Mouse (Mus musculus) heart, adult 10 weeks (tissue): Measurements from ENCODE around the gene Zfp330. TPM values are rescaled to one million over a fixed set of nuclear protein-coding genes. Genes with fewer than 3 reads are reported as not detected.

ENCODE experiments used
- polyA plus RNA-seq: library from polyadenylated mRNA; stranded (reverse); fragments of 350-450 nt; fragmentation: Illumina TruSeq; extraction: RNeasy Lipid Tissue Mini Kit (QIAGEN cat#74804); gene quantifications from one replicate; pipeline ENCODE4 v1.2.3, GENCODE M21; 2014; ENCODE audit warnings: low read depth, low replicate concordance

The Zfp330 gene
- polyA plus RNA-seq, result 24.4 TPM

GRCm38 (mm10) chr8:82774093-82774422, at the start of gene Zfp330:
TSS of gene Zfp330 (minus strand) at chr8:82774160.

Other genes with a start within 250 kb of the Zfp330 start
- gene Rnf150, start 89.2 kb upstream of the Zfp330 start, polyA plus RNA-seq, result 11.3 TPM